Mouse (Mus musculus): ENCODE data around the gene Spsb1. TPM values are rescaled to one million over a fixed set of nuclear protein-coding genes. Genes with fewer than 3 reads are reported as not detected.

Spsb1 gene
- polyA plus RNA-seq, 1 experiment from 2014 or later: 9.2 TPM

GRCm38 (mm10) chr4:149886298-149887271 lies 68.3 kb downstream of the Spsb1 start:
- peak overlapping the region; percentile 50 for H3K27ac ChIP-seq
- DNase-seq (ENCODE audit: low spot score): no peak
- peaks cover 6% of the 10 kb centered on the region for H3K27me3 ChIP-seq (ENCODE audit: insufficient read depth, poor library complexity, severe bottlenecking)
- WGBS: 56% methylated on average over 18 of the region's 18 CpGs
- H3K36me3 ChIP-seq: no peaks in the 10 kb centered on the region
- no peaks in the 10 kb centered on the region for H3K9me3 ChIP-seq
- H3K4me1 ChIP-seq: peaks cover 57% of the 10 kb centered on the region
- no peak overlapping the region for H3K4me3 ChIP-seq

GRCm38 (mm10) chr4:149883990-149884389 lies 70.9 kb downstream of the Spsb1 start:
- Histone ChIP-seq H3K27me3 (ENCODE audit: insufficient read depth, poor library complexity, severe bottlenecking) (peaks cover 11% of the 10 kb centered on the region), H3K9me3 (no peaks in the 10 kb centered on the region), H3K36me3 (no peaks in the 10 kb centered on the region), H3K27ac (no peak overlapping the region), H3K4me3 (no peak overlapping the region), H3K4me1 (peaks cover 37% of the 10 kb centered on the region)
- 76% methylated on average over 10 of the region's 10 CpGs for WGBS
- DNase-seq (ENCODE audit: low spot score): no peak

- no peak for DNase-seq (ENCODE audit: low spot score)
- no peaks in the 10 kb centered on the region for H3K36me3 ChIP-seq
- peaks cover 45% of the 10 kb centered on the region for H3K4me1 ChIP-seq
- no peak overlapping the region for H3K4me3 ChIP-seq
- H3K27ac ChIP-seq: peak overlapping the region; percentile 67
- H3K27me3 ChIP-seq (ENCODE audit: insufficient read depth, poor library complexity, severe bottlenecking): peaks cover 25% of the 10 kb centered on the region
- no peaks in the 10 kb centered on the region for H3K9me3 ChIP-seq
- 58% methylated on average over 17 of the region's 17 CpGs for WGBS
Measured at GRCm38 (mm10) chr4:149882139-149882916, 72.5 kb downstream of the Spsb1 start.

- H3K27me3 ChIP-seq (ENCODE audit: insufficient read depth, poor library complexity, severe bottlenecking): peaks cover 37% of the 10 kb centered on the region
- H3K9me3 ChIP-seq: no peaks in the 10 kb centered on the region
- no peak overlapping the region for H3K27ac ChIP-seq
- WGBS: 81% methylated on average over 5 of the region's 5 CpGs
- H3K36me3 ChIP-seq: no peaks in the 10 kb centered on the region
- no peak overlapping the region for H3K4me3 ChIP-seq
- DNase-seq (ENCODE audit: low spot score): no peak
- H3K4me1 ChIP-seq: peaks cover 47% of the 10 kb centered on the region
Measured at GRCm38 (mm10) chr4:149880908-149881307, 73.9 kb downstream of the Spsb1 start.

GRCm38 (mm10) chr4:149879980-149880379 lies 74.9 kb downstream of the Spsb1 start:
- Histone ChIP-seq H3K27me3 (ENCODE audit: insufficient read depth, poor library complexity, severe bottlenecking) (peaks cover 43% of the 10 kb centered on the region), H3K4me1 (peaks cover 56% of the 10 kb centered on the region), H3K9me3 (no peaks in the 10 kb centered on the region), H3K36me3 (no peaks in the 10 kb centered on the region), H3K4me3 (no peak overlapping the region), H3K27ac (no peak overlapping the region)
- no peak for DNase-seq (ENCODE audit: low spot score)
- WGBS: 68% methylated on average over 11 of the region's 11 CpGs

- Histone ChIP-seq H3K4me3 (no peak overlapping the region), H3K27me3 (ENCODE audit: insufficient read depth, poor library complexity, severe bottlenecking) (peaks cover 37% of the 10 kb centered on the region), H3K36me3 (no peaks in the 10 kb centered on the region), H3K27ac (peak overlapping the region; percentile 67; the same call in 1 of the 2 replicates), H3K9me3 (no peaks in the 10 kb centered on the region), H3K4me1 (peaks cover 61% of the 10 kb centered on the region)
- WGBS: 66% methylated on average over 6 of the region's 6 CpGs
- no peak for DNase-seq (ENCODE audit: low spot score)
Measured at GRCm38 (mm10) chr4:149878021-149878449, 76.8 kb downstream of the Spsb1 start.

GRCm38 (mm10) chr4:149877202-149877601 lies 77.6 kb downstream of the Spsb1 start:
- Histone ChIP-seq H3K36me3 (no peaks in the 10 kb centered on the region), H3K27me3 (ENCODE audit: insufficient read depth, poor library complexity, severe bottlenecking) (peaks cover 37% of the 10 kb centered on the region), H3K9me3 (no peaks in the 10 kb centered on the region), H3K4me3 (no peak overlapping the region), H3K4me1 (peaks cover 55% of the 10 kb centered on the region), H3K27ac (peak overlapping the region; percentile 71; the same call in 1 of the 2 replicates)
- 64% methylated on average over 3 of the region's 3 CpGs for WGBS
- no peak for DNase-seq (ENCODE audit: low spot score)

- no peaks in the 10 kb centered on the region for H3K9me3 ChIP-seq
- peaks cover 37% of the 10 kb centered on the region for H3K27me3 ChIP-seq (ENCODE audit: insufficient read depth, poor library complexity, severe bottlenecking)
- peaks cover 52% of the 10 kb centered on the region for H3K4me1 ChIP-seq
- no peak for DNase-seq (ENCODE audit: low spot score)
- no peak overlapping the region for H3K4me3 ChIP-seq
- no peaks in the 10 kb centered on the region for H3K36me3 ChIP-seq
- WGBS: 67% methylated on average over 6 of the region's 6 CpGs
- peak overlapping the region; percentile 71 for H3K27ac ChIP-seq
Measured at GRCm38 (mm10) chr4:149876761-149877160, 78.1 kb downstream of the Spsb1 start.

GRCm38 (mm10) chr4:149875986-149876501 lies 78.8 kb downstream of the Spsb1 start:
- Histone ChIP-seq H3K4me3 (no peak overlapping the region), H3K4me1 (peaks cover 57% of the 10 kb centered on the region), H3K9me3 (no peaks in the 10 kb centered on the region), H3K27ac (no peak overlapping the region; the same call in 1 of the 2 replicates), H3K27me3 (ENCODE audit: insufficient read depth, poor library complexity, severe bottlenecking) (peaks cover 37% of the 10 kb centered on the region), H3K36me3 (no peaks in the 10 kb centered on the region)
- no peak for DNase-seq (ENCODE audit: low spot score)
- WGBS: 70% methylated on average over 8 of the region's 8 CpGs

- no peak overlapping the region for H3K4me3 ChIP-seq
- WGBS: 42% methylated on average over 6 of the region's 6 CpGs
- no peaks in the 10 kb centered on the region for H3K36me3 ChIP-seq
- H3K27ac ChIP-seq: peak overlapping the region; percentile 50; the same call in 1 of the 2 replicates
- H3K27me3 ChIP-seq (ENCODE audit: insufficient read depth, poor library complexity, severe bottlenecking): peaks cover 37% of the 10 kb centered on the region
- H3K9me3 ChIP-seq: no peaks in the 10 kb centered on the region
- peaks cover 57% of the 10 kb centered on the region for H3K4me1 ChIP-seq
- DNase-seq (ENCODE audit: low spot score): no peak
Measured at GRCm38 (mm10) chr4:149875296-149875695, 79.5 kb downstream of the Spsb1 start.

GRCm38 (mm10) chr4:149872236-149872635 lies 82.6 kb downstream of the Spsb1 start:
- WGBS: 63% methylated on average over 6 of the region's 6 CpGs
- Histone ChIP-seq H3K27ac (no peak overlapping the region; the same call in 1 of the 2 replicates), H3K9me3 (no peaks in the 10 kb centered on the region), H3K36me3 (no peaks in the 10 kb centered on the region), H3K27me3 (ENCODE audit: insufficient read depth, poor library complexity, severe bottlenecking) (peaks cover 18% of the 10 kb centered on the region), H3K4me1 (peaks cover 58% of the 10 kb centered on the region), H3K4me3 (no peak overlapping the region)
- DNase-seq (ENCODE audit: low spot score): no peak

- peak overlapping the region; percentile 44; the same call in 1 of the 2 replicates for H3K27ac ChIP-seq
- WGBS: 53% methylated on average over 7 of the region's 7 CpGs
- peaks cover 11% of the 10 kb centered on the region; the same call in 1 of the 2 replicates for H3K27me3 ChIP-seq (ENCODE audit: insufficient read depth, poor library complexity, severe bottlenecking)
- no peaks in the 10 kb centered on the region for H3K9me3 ChIP-seq
- H3K4me3 ChIP-seq: no peak overlapping the region
- no peaks in the 10 kb centered on the region for H3K36me3 ChIP-seq
- no peak for DNase-seq (ENCODE audit: low spot score)
- peaks cover 52% of the 10 kb centered on the region for H3K4me1 ChIP-seq
Measured at GRCm38 (mm10) chr4:149871582-149871981, 83.3 kb downstream of the Spsb1 start.

Measured in heart, embryonic 10.5 days (tissue).